18 mouse cellular contexts compared by ENCODE assay signal in the genomic region with DNA sequence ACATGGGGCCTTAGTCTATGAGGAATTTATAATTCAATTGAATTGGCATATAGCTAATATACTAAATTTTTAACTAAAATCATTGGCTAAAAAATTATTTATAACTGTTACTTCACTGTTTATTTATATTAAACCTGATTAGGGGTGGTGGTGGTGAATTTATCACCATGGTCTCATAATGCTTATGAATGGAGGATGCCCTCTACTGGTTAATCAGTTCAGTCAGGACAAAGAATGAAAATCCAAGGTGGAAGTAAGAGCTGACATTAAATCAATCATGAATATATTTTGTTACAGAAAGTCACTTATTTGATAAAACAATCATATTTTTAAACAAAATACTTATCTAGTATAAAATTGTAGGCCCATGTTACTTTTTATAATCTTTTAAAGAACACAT.
A peak's percentile ranks its signal among the peaks of the same experiment; 100 is the strongest.
DNase-seq lines count a peak whose midpoint lies in the region; ATAC-seq and TF ChIP-seq lines count a peak whose summit lies in the region.
"Had no signal": no experiment of that assay in that cellular context is flagged by ENCODE, and none has a peak within 500 bp of the region (broad histone marks: within the 10 kb centered on the region; RNA-seq: fewer than 3 reads in every experiment).

No protein-coding gene starts in this region.

- no peaks in the 10 kb centered on the region for H3K27me3 ChIP-seq in forebrain, postnatal 0 days (ENCODE audit: insufficient read depth, low read length)
- H3K27me3 ChIP-seq in forebrain, embryonic 10.5 days (ENCODE audit: poor library complexity, severe bottlenecking) = no peaks in the 10 kb centered on the region
- no peaks in the 10 kb centered on the region for H3K27me3 ChIP-seq in liver, embryonic 14.5 days (ENCODE audit: control insufficient read depth, insufficient read depth, low read length)
- H3K27me3 ChIP-seq in liver, embryonic 12.5 days (replicated peaks) = no peaks in the 10 kb centered on the region
- H3K27me3 ChIP-seq: hindbrain, embryonic 13.5 days; liver, embryonic 15.5 days; midbrain, embryonic 15.5 days had no signal

- no peak for TF ChIP-seq EP300 in liver, embryonic 14.5 days (IDR thresholded peaks at IDR 0.05; ENCODE audit: low read depth)

- no peak for ATAC-seq in forebrain, postnatal 0 days
- no peak for ATAC-seq in liver, embryonic 14.5 days (ENCODE audit: insufficient read depth)
- ATAC-seq in liver, embryonic 12.5 days = no peak
- ATAC-seq in granulocyte monocyte progenitor cell, adult 5-6 weeks (replicated peaks; ENCODE audit: poor library complexity, severe bottlenecking) = peak; percentile 53
- ATAC-seq: midbrain, embryonic 15.5 days had no signal

- H3K9me3 ChIP-seq in forebrain, postnatal 0 days (ENCODE audit: low read length) = no peaks in the 10 kb centered on the region
- no peaks in the 10 kb centered on the region for H3K9me3 ChIP-seq in forebrain, embryonic 10.5 days
- H3K9me3 ChIP-seq in liver, embryonic 14.5 days (ENCODE audit: control insufficient read depth, low read length) = no peaks in the 10 kb centered on the region
- no peaks in the 10 kb centered on the region for H3K9me3 ChIP-seq in liver, embryonic 12.5 days (replicated peaks)
- H3K9me3 ChIP-seq: hindbrain, embryonic 13.5 days; liver, embryonic 15.5 days; midbrain, embryonic 15.5 days had no signal

- H3K27ac ChIP-seq in forebrain, postnatal 0 days (ENCODE audit: low read depth, low read length) = no peak overlapping the region
- H3K27ac ChIP-seq in forebrain, embryonic 10.5 days = no peak overlapping the region
- no peak overlapping the region for H3K27ac ChIP-seq in liver, embryonic 14.5 days
- H3K27ac ChIP-seq in liver, embryonic 12.5 days = no peak overlapping the region
- H3K27ac ChIP-seq: hindbrain, embryonic 13.5 days; liver, embryonic 15.5 days; midbrain, embryonic 15.5 days had no signal

- no peak for DNase-seq in forebrain, postnatal 0 days
- DNase-seq in forebrain, embryonic 10.5 days (ENCODE audit: extremely low spot score, low spot score) = no peak
- DNase-seq in liver, embryonic 14.5 days (ENCODE audit: low read depth in 3 of 3, low spot score in 3 of 3) = no peak
- DNase-seq in CD4-positive helper T cell, adult 2 months (ENCODE audit: low read depth, low spot score) = peak; percentile 33
- DNase-seq in ovary, adult 18-20 months (ENCODE audit: low spot score) = no peak
- DNase-seq in yolk sac, embryonic 10.5 days (ENCODE audit: low spot score) = no peak
- DNase-seq: adrenal gland, postnatal 36 days; B cell, adult 2 months; cerebellum, adult 18-20 months; embryo, embryonic 11 days; kidney, postnatal 36 days had no signal

- TF ChIP-seq CTCF in forebrain, postnatal 0 days (IDR thresholded peaks at IDR 0.05; ENCODE audit: low read depth) = peak; percentile 42
- peak; percentile 15; the same call in 1 of the 2 replicates for TF ChIP-seq CTCF in liver, embryonic 14.5 days (IDR thresholded peaks at IDR 0.05; ENCODE audit: low read depth)

- H3K4me2 ChIP-seq in forebrain, postnatal 0 days (ENCODE audit: low read depth) = no peak overlapping the region
- no peak overlapping the region for H3K4me2 ChIP-seq in liver, embryonic 14.5 days (ENCODE audit: low read depth)
- H3K4me2 ChIP-seq in liver, embryonic 12.5 days = no peak overlapping the region
- H3K4me2 ChIP-seq: heart, embryonic 11.5 days; hindbrain, embryonic 13.5 days; liver, embryonic 15.5 days; midbrain, embryonic 15.5 days had no signal

- no peak overlapping the region for H3K4me3 ChIP-seq in forebrain, postnatal 0 days (ENCODE audit: low read depth, low read length)
- no peak overlapping the region for H3K4me3 ChIP-seq in forebrain, embryonic 10.5 days
- H3K4me3 ChIP-seq in liver, embryonic 14.5 days (ENCODE audit: insufficient read depth in 1 of 2, low read depth in 2 of 2, low read length in 2 of 2) = no peak overlapping the region
- H3K4me3 ChIP-seq in liver, embryonic 12.5 days = no peak overlapping the region
- H3K4me3 ChIP-seq: erythroblast, embryonic 14.5 days; hindbrain, embryonic 13.5 days; liver, embryonic 15.5 days; midbrain, embryonic 15.5 days had no signal

- H3K36me3 ChIP-seq in forebrain, postnatal 0 days (ENCODE audit: insufficient read depth) = no peaks in the 10 kb centered on the region
- no peaks in the 10 kb centered on the region for H3K36me3 ChIP-seq in forebrain, embryonic 10.5 days (replicated peaks)
- H3K36me3 ChIP-seq in liver, embryonic 14.5 days (replicated peaks; ENCODE audit: control insufficient read depth, insufficient read depth, low read depth) = no peaks in the 10 kb centered on the region
- H3K36me3 ChIP-seq in liver, embryonic 12.5 days = no peaks in the 10 kb centered on the region
- H3K36me3 ChIP-seq: hindbrain, embryonic 13.5 days; liver, embryonic 15.5 days; midbrain, embryonic 15.5 days had no signal

- no peaks in the 10 kb centered on the region for H3K4me1 ChIP-seq in forebrain, postnatal 0 days (ENCODE audit: insufficient read depth)
- no peaks in the 10 kb centered on the region for H3K4me1 ChIP-seq in forebrain, embryonic 10.5 days
- no peaks in the 10 kb centered on the region for H3K4me1 ChIP-seq in liver, embryonic 14.5 days (replicated peaks; ENCODE audit: control insufficient read depth in 2 of 2, insufficient read depth in 2 of 2, low read length in 1 of 2)
- no peaks in the 10 kb centered on the region for H3K4me1 ChIP-seq in liver, embryonic 12.5 days
- H3K4me1 ChIP-seq: hindbrain, embryonic 13.5 days; liver, embryonic 15.5 days; midbrain, embryonic 15.5 days had no signal

- no peak overlapping the region for H3K9ac ChIP-seq in forebrain, postnatal 0 days
- no peak overlapping the region for H3K9ac ChIP-seq in liver, embryonic 14.5 days (replicated peaks)
- no peak overlapping the region for H3K9ac ChIP-seq in liver, embryonic 12.5 days
- H3K9ac ChIP-seq: hindbrain, embryonic 13.5 days; liver, embryonic 15.5 days; midbrain, embryonic 15.5 days had no signal
